ENCODE assay signal across 8 mouse cellular contexts in the genomic region with DNA sequence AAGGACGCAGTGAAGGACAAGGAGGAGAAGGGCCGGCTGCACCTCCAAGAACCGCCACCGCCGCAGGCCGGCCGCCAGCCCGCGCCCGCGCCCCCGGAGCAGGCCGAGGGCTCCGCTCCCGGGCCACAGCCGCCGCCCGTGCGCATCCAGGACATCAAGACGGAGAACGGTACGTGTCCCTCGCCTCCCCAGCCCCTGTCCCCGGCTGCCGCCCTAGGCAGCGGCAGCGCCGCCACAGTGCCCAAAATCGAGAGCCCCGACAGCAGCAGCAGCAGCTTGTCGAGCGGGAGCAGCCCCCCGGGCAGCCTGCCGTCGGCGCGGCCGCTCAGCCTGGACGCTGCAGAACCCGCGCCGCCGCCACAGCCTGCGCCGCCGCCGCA. TPM values are rescaled to one million over a fixed set of nuclear protein-coding genes. Genes with fewer than 3 reads are reported as not detected.
A peak's percentile ranks its signal among the peaks of the same experiment; 100 is the strongest.
DNase-seq lines count a peak whose midpoint lies in the region; ATAC-seq and TF ChIP-seq lines count a peak whose summit lies in the region.

No protein-coding gene starts in this region.

- H3K27ac ChIP-seq in liver, adult 2 months (replicated peaks; ENCODE audit: insufficient read depth, low read depth, low read length): no peak overlapping the region
- H3K27ac ChIP-seq in bone marrow macrophage, adult 2 months (ENCODE audit: insufficient read depth, low read depth, low read length): no peak overlapping the region
- peak overlapping the region; percentile 71 for H3K27ac ChIP-seq in midbrain, embryonic 12.5 days (replicated peaks)

- intact Hi-C loops in left cerebral cortex, postnatal 4 days (cut with DNase I): no loop called here

- WGBS in liver, adult 2 months: 2% methylated on average over 42 of the region's 47 CpGs
- under 1% methylated on average over 42 of the region's 47 CpGs for WGBS in midbrain, embryonic 12.5 days

- peaks cover 40% of the 10 kb centered on the region for H3K27me3 ChIP-seq in liver, adult 2 months (ENCODE audit: control insufficient read depth, insufficient read depth, low read length)
- peaks cover 85% of the 10 kb centered on the region for H3K27me3 ChIP-seq in midbrain, embryonic 12.5 days

- H3K4me2 ChIP-seq in midbrain, embryonic 12.5 days (replicated peaks): peak overlapping the region; percentile 88

- no peak for TF ChIP-seq CTCF in liver, adult 2 months (IDR thresholded peaks at IDR 0.05; ENCODE audit: low read depth, low read length)
- no peak for TF ChIP-seq CTCF in bone marrow macrophage, adult 2 months (IDR thresholded peaks at IDR 0.05; ENCODE audit: low read depth, low read length)

- H3K4me3 ChIP-seq in liver, adult 2 months (ENCODE audit: insufficient read depth, low read depth, low read length): peak overlapping the region; percentile 65; the same call in 1 of the 2 replicates
- H3K4me3 ChIP-seq in bone marrow macrophage, adult 2 months (ENCODE audit: insufficient read depth, low read length): peak overlapping the region; percentile 58
- H3K4me3 ChIP-seq in midbrain, embryonic 12.5 days: peak overlapping the region; percentile 51

- no peak for DNase-seq in liver, adult 2 months (ENCODE audit: extremely low read depth, low read depth, low spot score)
- DNase-seq in liver: no peak
- DNase-seq in heart, postnatal 4 days: peak; percentile 45
- DNase-seq in left cerebral cortex, postnatal 4 days: no peak

- no peaks in the 10 kb centered on the region for H3K79me2 ChIP-seq in liver, adult 2 months (ENCODE audit: control insufficient read depth, insufficient read depth, low read length)

- H3K9ac ChIP-seq in liver, adult 2 months (ENCODE audit: low read depth, low read length): peak overlapping the region; percentile 14; the same call in 1 of the 2 replicates
- peak overlapping the region; percentile 53 for H3K9ac ChIP-seq in midbrain, embryonic 12.5 days (replicated peaks)

- ATAC-seq in midbrain, embryonic 12.5 days (ENCODE audit: low FRiP score, low read depth): no peak
- no peak for ATAC-seq in activated CD4-positive, CD25-positive, alpha-beta regulatory T cell, adult 4 months
- no peak for ATAC-seq in megakaryocyte-erythroid progenitor cell, adult 5-6 weeks (replicated peaks; ENCODE audit: low FRiP score, low TSS enrichment, poor library complexity, severe bottlenecking)

- no peak for TF ChIP-seq POLR2A in liver, adult 2 months (IDR thresholded peaks at IDR 0.05; ENCODE audit: extremely low read depth, insufficient read depth, low read length)
- no peak for TF ChIP-seq POLR2A in bone marrow macrophage, adult 2 months (IDR thresholded peaks at IDR 0.05; ENCODE audit: borderline replicate concordance, low read depth, low read length)

- no peaks in the 10 kb centered on the region for H3K36me3 ChIP-seq in liver, adult 2 months (ENCODE audit: control insufficient read depth, insufficient read depth, low read length)
- no peaks in the 10 kb centered on the region for H3K36me3 ChIP-seq in midbrain, embryonic 12.5 days

- H3K4me1 ChIP-seq in liver, adult 2 months (ENCODE audit: control insufficient read depth, insufficient read depth, low read length): peaks cover 6% of the 10 kb centered on the region
- no peaks in the 10 kb centered on the region for H3K4me1 ChIP-seq in bone marrow macrophage, adult 2 months (ENCODE audit: control insufficient read depth, insufficient read depth, low read length)
- peaks cover 41% of the 10 kb centered on the region for H3K4me1 ChIP-seq in midbrain, embryonic 12.5 days

- H3K9me3 ChIP-seq in midbrain, embryonic 12.5 days: no peaks in the 10 kb centered on the region

RNA-seq across cellular contexts. Expression of a gene that starts 1.3 kb away (rescaled TPM):
- 0.07 and 0.09 TPM in 2 replicates for total RNA-seq in liver, adult 2 months (2014; rRNA removed)
- polyA plus RNA-seq in liver, adult 2 months (2012; rRNA removed): 0.05 TPM in 1 of 2 replicates, not detected in the other
- polyA plus RNA-seq in bone marrow macrophage, adult 2 months (2012; ENCODE audit: insufficient read depth, insufficient read length, missing spikeins): 0.09 TPM in 1 of 2 replicates, not detected in the other
- total RNA-seq in heart, postnatal 4 days (2021): 10 to 100 TPM in 1 of 2 experiments, 1 to 10 TPM in 1; 8.7 to 10.1 TPM
- polyA plus RNA-seq in midbrain, embryonic 12.5 days (2016; fragmentation: Nextera tagmentation; extraction: Ambion mirVana): 5.9 and 7.6 TPM in 2 replicates
- total RNA-seq in left cerebral cortex, postnatal 4 days (2021): 1 to 10 TPM; 8.5 TPM
- not detected for polyA plus RNA-seq in activated CD4-positive, CD25-positive, alpha-beta regulatory T cell, adult 4 months (2017; shearing (Covaris generic))
- total RNA-seq in megakaryocyte-erythroid progenitor cell, adult 5-6 weeks (2014; fragmentation: Nextera tagmentation): not detected in 2 replicates
- not detected in 2 replicates for total RNA-seq in megakaryocyte-erythroid progenitor cell, adult 5-6 weeks (2017)
